Mouse (Mus musculus) MN1 (cell line): ENCODE results near the gene Lrrfip1.

Experiments used
- DNase-seq: peaks from one replicate; pipeline ENCODE4 v3.0.0-alpha.2; 2016; ENCODE audit warnings: low spot score

Gene Lrrfip1

GRCm38 (mm10) chr1:91023960-91024359, 25.4 kb downstream of the Lrrfip1 start:
- no peak for DNase-seq

GRCm38 (mm10) chr1:91024464-91024863, 25.9 kb downstream of the Lrrfip1 start:
- DNase-seq, result no peak

GRCm38 (mm10) chr1:91026945-91027344, 28.4 kb downstream of the Lrrfip1 start:
- no peak for DNase-seq

- no peak for DNase-seq
Observed at GRCm38 (mm10) chr1:91030383-91030782, 31.8 kb downstream of the Lrrfip1 start.

- no peak for DNase-seq
Observed at GRCm38 (mm10) chr1:91031547-91031946, 33.0 kb downstream of the Lrrfip1 start.

- DNase-seq, result no peak
Observed at GRCm38 (mm10) chr1:91032393-91032971, 33.9 kb downstream of the Lrrfip1 start.

GRCm38 (mm10) chr1:91034547-91034946, 36.0 kb downstream of the Lrrfip1 start:
- no peak for DNase-seq

GRCm38 (mm10) chr1:91035266-91035665, 36.7 kb downstream of the Lrrfip1 start:
- DNase-seq, result no peak

- no peak for DNase-seq
Observed at GRCm38 (mm10) chr1:91037213-91037612, 38.7 kb downstream of the Lrrfip1 start.

- DNase-seq, result no peak
Observed at GRCm38 (mm10) chr1:91038010-91038409, 39.5 kb downstream of the Lrrfip1 start.

GRCm38 (mm10) chr1:91038531-91038930, 40.0 kb downstream of the Lrrfip1 start:
- DNase-seq, result no peak

GRCm38 (mm10) chr1:91041605-91042004, 43.1 kb downstream of the Lrrfip1 start:
- DNase-seq, result no peak

GRCm38 (mm10) chr1:91043191-91043590, 44.7 kb downstream of the Lrrfip1 start:
- DNase-seq, result no peak

GRCm38 (mm10) chr1:91044176-91044575, 45.6 kb downstream of the Lrrfip1 start:
- no peak for DNase-seq

- DNase-seq, result no peak
Observed at GRCm38 (mm10) chr1:91044648-91045047, 46.1 kb downstream of the Lrrfip1 start.

GRCm38 (mm10) chr1:91046237-91046636, 47.7 kb downstream of the Lrrfip1 start:
- no peak for DNase-seq

- no peak for DNase-seq
Observed at GRCm38 (mm10) chr1:91049296-91049695, 50.8 kb downstream of the Lrrfip1 start.

GRCm38 (mm10) chr1:91051461-91052094, 53.0 kb downstream of the Lrrfip1 start:
- no peak for DNase-seq

- no peak for DNase-seq
Observed at GRCm38 (mm10) chr1:91052747-91053181, 54.2 kb downstream of the Lrrfip1 start.

GRCm38 (mm10) chr1:91053218-91054073, 54.9 kb downstream of the Lrrfip1 start:
- DNase-seq, result no peak

- DNase-seq, result no peak
Observed at GRCm38 (mm10) chr1:91054074-91054471, 55.5 kb downstream of the Lrrfip1 start.

GRCm38 (mm10) chr1:91054815-91055214, 56.3 kb downstream of the Lrrfip1 start:
- DNase-seq, result no peak

- no peak for DNase-seq
Observed at GRCm38 (mm10) chr1:91055744-91056143, 57.2 kb downstream of the Lrrfip1 start.
